Mouse (Mus musculus) adrenal gland (tissue): ENCODE results near the gene Foxp1.

Experiments
- intact Hi-C: fragments of 180-260 bp; cut with DNase I; formaldehyde crosslinking; loops from one replicate; pipeline ENCODE4 v1.15.1; 2025

Gene Foxp1

GRCm38 (mm10) chr6:99368118-99368753 lies 154.3 kb downstream of the Foxp1 start:
- intact Hi-C loops: no loop called here

DNA sequence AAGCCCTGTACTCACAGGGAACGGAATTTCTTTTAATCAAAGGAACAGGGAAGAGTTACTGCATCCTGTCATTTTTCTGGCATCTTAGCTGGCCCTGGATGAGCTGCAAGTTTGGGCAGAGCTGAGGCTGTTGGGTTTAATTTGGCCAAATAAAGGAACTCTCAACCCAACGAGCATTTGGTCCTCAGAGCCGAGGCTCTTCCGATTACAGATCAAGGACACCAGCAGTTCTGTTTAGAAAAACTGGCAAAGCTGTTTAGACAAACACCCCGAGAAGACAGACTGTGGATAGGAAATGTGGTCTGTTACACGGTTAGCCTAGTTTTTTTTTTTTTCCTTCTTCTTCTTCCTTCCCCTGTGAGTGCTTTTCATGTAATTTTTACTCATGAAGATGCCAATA lies 158.0 kb downstream of the Foxp1 start:
- intact Hi-C loops: no loop called here

DNA sequence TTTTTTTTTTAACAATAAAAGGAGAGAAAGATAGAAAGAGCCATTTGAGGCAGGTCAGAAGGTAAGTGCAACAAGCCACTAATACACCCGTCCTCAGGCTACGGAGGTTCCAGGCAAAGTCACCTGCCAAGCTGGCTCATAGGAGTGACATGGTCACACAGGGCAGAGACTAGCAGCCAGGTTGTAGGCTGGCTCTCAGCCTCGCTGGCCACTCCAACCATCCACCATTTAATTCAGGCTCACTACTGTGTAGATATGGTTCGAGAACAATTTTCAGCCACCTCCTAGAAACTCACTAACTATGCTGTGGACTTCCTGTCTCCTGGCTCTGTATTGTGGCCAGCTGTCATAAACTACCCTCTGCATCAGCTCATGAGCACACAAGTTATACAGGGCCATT lies 161.9 kb downstream of the Foxp1 start:
- intact Hi-C loops: no loop called here

DNA sequence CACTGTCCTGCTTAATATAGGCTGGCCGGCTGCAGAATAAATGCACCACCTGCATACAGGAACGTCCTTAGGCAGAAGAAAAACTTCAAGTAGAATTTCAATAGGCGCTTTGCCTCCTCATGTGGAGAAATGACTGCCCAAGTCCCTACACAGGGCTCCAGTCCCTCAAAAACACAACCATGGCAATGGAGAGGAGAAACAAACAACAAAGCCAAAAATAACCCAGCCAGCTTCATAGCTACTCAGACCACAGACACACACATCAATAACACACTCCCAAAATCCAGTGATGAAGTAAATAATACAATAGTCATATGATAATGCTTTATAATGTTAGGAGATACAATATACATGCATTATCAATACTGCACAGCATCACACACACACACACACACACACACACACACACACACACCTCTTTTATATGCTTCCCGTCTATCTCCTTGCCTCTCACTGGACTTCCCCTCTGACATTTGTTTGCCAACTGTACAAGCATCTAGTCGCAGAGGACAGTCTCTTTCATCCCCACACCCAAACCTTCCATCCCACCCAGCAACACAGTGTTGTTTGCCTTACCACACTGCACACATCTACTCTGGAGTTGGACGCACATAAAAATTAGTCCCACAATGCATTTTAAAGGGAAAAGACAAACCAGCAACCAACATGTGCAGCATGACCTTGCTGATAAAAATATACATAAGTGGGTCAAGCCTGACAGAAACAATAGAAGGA lies 162.6 kb downstream of the Foxp1 start:
- intact Hi-C loops: no loop called here

DNA sequence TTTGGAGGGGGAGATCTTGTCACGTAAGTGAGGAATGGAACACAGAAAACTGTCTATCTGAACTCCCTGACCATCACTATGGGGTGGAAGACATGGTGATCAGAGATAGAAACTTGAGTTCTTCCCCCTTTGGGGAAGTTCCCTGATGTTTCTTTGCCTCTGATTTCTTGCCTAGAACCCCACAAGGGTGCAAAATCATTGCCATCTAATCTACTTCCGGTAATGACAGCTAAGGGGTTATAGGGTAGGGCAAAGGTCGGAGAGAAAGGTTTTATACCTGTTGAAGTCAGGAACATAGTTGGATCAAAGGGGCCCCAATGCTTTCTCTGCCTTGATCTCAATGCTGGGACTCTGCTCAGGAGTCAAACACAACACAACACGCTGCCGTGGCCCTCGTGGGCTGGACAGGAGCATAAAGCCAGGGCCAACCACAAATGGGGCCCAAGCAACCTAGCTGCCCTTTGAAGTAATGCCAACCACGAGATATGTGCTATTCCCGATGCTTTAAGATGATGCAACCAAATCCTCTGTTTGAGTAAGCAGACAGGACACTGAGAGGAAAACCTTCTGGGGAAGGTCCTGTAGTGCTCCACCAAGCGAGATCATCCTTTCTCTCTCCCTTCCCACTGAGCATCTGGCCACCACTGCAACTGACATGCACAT lies 163.4 kb downstream of the Foxp1 start:
- intact Hi-C loops: no loop called here

- intact Hi-C loops: no loop called here
Observed at GRCm38 (mm10) chr6:99357931-99358330, 164.6 kb downstream of the Foxp1 start.

DNA sequence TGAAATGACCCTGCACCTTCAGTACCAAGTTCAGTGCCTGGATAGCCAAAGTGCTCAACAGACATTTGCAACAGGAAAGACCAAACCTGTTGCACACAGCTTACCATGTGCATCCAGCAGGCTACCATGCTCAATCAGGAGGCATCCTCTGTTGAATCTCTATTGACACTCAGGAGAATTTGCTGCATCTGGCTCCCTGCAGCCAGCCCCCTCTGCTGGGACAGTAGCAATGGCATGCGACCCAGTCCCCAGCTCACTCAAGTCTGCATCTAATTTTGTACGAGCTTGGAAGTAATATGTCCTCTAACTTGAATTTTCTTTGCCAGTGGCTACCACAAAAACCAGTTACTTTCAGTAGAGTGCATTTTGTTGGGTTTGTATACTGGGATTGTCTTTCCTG lies 168.2 kb downstream of the Foxp1 start:
- intact Hi-C loops: no loop called here

DNA sequence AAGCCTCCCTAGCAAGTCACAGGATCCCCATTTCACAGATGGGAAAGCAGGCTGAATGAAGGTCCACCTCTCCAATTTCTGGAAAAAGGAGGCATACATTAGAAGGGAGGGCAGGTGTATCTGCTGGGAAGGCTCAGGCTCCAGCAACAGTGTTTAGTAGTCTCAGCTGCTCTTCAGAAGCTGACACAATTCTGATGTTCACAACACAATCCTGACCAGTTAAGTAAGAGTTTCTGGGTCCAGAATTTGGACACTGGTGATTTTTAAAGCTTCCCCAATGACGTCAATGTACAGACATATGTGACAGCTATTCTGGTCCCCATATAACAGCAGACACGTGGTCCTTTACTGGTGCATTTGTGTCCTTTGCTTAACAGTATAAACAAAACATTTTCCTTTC lies 169.1 kb downstream of the Foxp1 start:
- intact Hi-C loops: no loop called here

- intact Hi-C loops: no loop called here
Observed at GRCm38 (mm10) chr6:99350566-99350965, 172.0 kb downstream of the Foxp1 start.

DNA sequence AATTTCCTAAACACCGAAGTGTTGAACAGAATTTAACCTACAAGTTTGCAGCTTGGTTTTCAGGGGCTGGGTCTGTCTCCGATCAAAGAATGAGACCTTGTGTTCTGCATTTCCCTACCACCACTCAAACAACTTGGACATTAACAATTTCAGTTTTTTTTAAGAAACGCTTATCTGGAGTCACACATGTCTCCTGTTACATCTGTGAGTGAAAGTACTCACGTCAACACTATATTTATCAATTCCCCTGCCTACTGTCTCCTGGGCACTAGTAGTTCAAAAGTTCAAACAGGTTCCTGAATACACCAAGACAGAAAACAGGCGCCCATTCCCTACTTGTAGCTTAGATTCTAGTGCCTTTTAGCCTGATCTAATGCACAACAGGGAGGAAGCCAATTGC lies 172.4 kb downstream of the Foxp1 start:
- intact Hi-C loops: no loop called here

- intact Hi-C loops: no loop called here
Observed at GRCm38 (mm10) chr6:99347836-99348235, 174.7 kb downstream of the Foxp1 start.

GRCm38 (mm10) chr6:99344966-99345365 lies 177.6 kb downstream of the Foxp1 start:
- intact Hi-C loops: no loop called here

DNA sequence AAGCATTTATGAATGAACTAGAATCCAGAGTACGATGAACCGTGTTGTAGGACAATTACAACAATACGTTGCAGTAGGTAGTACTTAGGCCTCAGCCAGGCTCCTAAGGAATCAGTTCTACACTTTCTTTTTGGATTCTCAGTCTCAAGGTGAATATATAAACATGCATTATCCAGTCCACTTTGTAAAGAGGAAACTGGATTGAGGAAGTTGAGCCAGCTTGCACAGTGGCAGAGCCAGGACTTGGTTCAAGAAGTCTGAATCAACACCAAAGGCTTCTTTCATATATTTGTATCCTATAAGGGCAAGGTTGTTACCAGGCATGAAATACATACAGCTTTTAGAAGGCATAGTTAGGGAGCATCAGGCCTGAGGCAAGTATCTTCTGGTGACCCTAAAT lies 178.2 kb downstream of the Foxp1 start:
- intact Hi-C loops: no loop called here

DNA sequence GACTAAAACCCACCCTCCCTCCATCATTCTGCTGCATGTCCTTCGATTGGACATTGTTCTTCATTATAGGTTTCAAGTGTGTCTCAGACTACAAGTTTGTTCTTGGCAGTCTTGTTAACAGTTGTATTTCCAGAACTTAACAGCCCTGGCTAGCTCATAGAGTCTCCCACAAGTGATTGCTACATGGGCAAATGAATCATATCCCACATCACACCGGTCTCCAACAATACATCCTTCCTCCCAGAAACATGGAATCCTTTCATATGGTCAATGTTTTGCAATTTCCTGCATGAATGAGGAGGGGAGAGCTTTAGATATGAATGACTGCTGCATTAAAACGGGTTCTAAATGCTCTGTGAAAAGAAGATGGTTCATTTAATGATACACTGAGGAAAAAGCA lies 178.7 kb downstream of the Foxp1 start:
- intact Hi-C loops: no loop called here

DNA sequence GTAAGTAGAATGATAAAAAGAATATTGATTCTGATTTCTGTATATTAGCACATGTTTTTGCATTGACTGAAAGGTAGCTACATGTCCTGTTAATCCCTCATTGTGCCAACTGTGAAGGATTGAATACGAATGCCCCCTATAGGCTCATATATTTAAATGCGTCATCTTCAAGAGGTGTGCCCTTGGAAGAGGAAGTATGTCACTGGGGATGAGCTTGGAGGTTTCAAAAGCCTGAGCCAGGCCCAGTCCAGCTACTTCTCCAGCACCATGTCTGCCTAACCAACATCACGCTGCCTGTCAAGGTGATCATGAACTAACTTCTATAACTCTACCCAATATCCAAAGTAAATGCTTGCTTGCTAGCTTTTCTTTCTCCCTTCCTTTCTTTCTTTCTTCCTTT lies 180.1 kb downstream of the Foxp1 start:
- intact Hi-C loops: no loop called here

DNA sequence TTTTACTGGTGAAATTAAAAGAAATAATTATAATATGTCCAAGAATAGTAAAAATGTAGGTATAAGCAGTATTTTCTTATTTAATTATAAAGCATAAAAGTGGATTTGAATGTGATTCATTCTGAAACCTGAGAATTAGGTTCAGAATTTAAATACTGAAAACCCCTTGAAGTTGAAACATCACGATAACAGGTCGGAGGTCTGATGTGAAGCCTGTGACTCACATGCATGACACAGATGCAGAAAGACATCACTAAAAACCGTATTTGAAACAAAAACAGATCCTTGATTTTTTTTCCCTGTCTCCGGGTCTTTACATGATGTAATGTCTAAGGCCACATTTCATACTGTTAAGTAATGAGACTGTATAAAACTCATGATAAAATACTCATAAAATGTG lies 181.6 kb downstream of the Foxp1 start:
- intact Hi-C loops: no loop called here

GRCm38 (mm10) chr6:99339986-99340721 lies 182.4 kb downstream of the Foxp1 start:
- intact Hi-C loops: no loop called here

GRCm38 (mm10) chr6:99339343-99339620 lies 183.2 kb downstream of the Foxp1 start:
- intact Hi-C loops: no loop called here

DNA sequence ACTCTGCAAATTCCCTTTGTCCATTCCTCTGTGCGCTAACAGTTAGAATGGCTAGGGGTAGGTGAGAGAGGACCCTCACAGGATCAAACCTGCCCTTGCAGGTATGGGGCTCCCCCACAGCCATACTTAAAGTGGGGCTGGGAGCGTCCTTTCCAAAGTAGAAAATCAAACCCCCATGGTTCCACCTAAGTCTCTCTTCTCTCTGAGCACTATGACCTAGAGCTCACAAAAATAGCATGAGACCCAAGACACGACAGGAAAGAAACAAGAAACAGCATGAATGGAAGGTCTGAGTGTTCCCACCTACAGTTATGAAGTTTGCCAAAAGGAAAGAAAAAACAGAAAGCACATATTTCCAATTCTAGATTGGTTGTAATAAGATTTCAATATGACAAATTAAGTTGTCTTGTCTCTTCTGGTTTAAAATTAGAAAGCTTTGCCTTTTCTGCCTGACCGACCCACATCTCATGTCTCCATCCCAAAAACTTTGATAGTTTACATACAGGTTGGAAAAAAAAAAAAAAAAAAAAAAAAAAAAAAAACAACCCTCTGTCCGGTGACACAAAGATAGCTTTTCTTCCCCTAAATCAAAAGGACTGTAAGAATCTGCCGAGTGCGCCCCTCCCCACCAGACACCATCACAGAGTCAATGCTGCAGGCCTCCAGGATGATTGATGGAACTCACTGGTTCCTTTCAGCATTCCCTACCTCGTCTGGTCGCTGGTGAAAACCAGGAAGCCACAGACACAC lies 183.8 kb downstream of the Foxp1 start:
- intact Hi-C loops: no loop called here

DNA sequence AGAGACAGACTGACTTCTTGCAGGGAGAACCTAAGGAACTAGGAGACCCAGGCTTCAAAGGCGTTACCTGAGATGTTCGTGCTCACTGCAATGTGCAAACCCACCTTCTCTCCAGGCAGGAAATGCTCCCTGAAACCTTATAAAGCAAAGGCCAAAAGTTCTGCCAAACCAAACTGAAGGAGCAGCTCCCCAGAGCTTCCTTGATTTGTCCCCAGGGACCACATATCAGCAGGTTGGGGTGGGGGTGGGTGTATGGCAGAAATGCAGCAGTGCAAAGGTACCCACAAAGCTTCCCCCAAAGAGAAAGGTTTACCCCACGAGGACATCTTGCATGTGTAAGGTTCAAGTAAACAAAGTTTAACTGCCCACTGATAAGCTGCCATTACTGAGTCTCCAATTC lies 184.3 kb downstream of the Foxp1 start:
- intact Hi-C loops: no loop called here

GRCm38 (mm10) chr6:99337575-99337974 lies 184.9 kb downstream of the Foxp1 start:
- intact Hi-C loops: no loop called here

GRCm38 (mm10) chr6:99336191-99336590 lies 186.3 kb downstream of the Foxp1 start:
- intact Hi-C loops: no loop called here
